Mouse (Mus musculus) megakaryocyte, embryonic 14.5 days (primary cell): ENCODE measurements at regions not wholly inside any gene's neighbourhood (a gene's known extent, or its start where the extent isn't known, plus 50 kb on each side); places are given as distances from the start of the nearest gene placed in this dataset.

Source experiments
- FLI1 ChIP-seq: IDR thresholded peaks from 2 replicates; pipeline ENCODE4 v1.6.1; 2012; ENCODE audit warnings: low read length, inconsistent platforms, mixed read lengths
- GATA1 ChIP-seq: IDR thresholded peaks from 3 replicates; pipeline ENCODE4 v1.6.1; 2012; ENCODE audit warnings: mixed read lengths, low read length, inconsistent platforms, borderline replicate concordance

GRCm38 (mm10) chr12:15520783-15521407 is 295.8 kb downstream of the Trib2 start:
- TF ChIP-seq GATA1 (no peak), FLI1 (no peak)
